Mouse (Mus musculus): Measurements from ENCODE around the gene Etl4. TPM values are rescaled to one million over a fixed set of nuclear protein-coding genes. Genes with fewer than 3 reads are reported as not detected.

Etl4 gene
- polyA plus RNA-seq, 1 experiment: 8.2 TPM

DNA sequence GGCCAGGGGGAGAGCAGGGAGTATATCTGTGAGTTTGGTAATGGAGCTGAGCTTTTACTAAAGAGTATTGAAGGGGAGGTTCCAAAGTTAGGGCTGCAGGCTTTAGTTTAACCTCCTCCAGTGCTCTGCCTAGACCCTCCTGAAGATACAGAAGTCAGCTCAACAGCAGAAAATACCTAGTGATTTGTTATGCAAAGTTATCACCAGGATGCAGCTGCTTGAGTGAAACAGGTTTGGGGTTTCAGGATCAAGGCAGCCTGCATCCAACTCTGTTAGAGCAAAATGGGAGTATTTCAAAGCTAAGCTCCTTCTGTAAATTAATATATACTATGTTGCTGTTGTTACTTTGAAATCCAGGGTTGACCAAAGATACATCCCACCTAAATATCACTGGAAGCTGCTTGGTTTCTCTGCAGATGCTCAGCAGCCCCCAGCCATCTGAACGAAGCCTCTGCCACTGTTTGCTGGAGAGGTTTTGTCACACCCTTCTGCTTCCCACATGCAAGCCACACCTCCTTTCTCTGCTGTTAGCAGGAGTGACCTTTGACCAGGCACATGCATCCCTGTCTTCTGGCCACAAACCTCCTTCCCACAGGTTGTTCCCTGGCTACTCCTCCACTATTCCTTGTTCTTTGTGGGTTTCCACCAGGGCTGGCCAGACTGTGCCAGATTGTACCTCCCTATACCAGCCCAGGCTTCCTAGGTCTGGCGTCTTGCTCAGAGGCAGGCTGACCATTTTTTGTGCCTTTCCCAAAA lies 814.6 kb downstream of the Etl4 start:
- H3K4me3 ChIP-seq (replicated peaks; ENCODE audit: control insufficient read depth, low read depth, low read length): no peak overlapping the region
- 50% methylated on average over 2 of the region's 2 CpGs for WGBS
- H3K27ac ChIP-seq (ENCODE audit: control insufficient read depth, insufficient read depth, low read depth, low read length, poor library complexity): no peak overlapping the region
- TF ChIP-seq POLR2A (IDR thresholded peaks at IDR 0.05; ENCODE audit: borderline replicate concordance, control insufficient read depth, low read depth, low read length): no peak
- no peak for TF ChIP-seq CTCF (IDR thresholded peaks at IDR 0.05; ENCODE audit: control insufficient read depth, insufficient read depth, low read length)
- H3K4me1 ChIP-seq (ENCODE audit: control insufficient read depth, insufficient read depth, low read length): no peaks in the 10 kb centered on the region

- 75% methylated on average over 2 of the region's 2 CpGs for whole genome bisulfite sequencing
- Histone ChIP-seq H3K4me3 (replicated peaks; ENCODE audit: control insufficient read depth, low read depth, low read length) (no peak overlapping the region), H3K27ac (ENCODE audit: control insufficient read depth, insufficient read depth, low read depth, low read length, poor library complexity) (no peak overlapping the region), H3K4me1 (ENCODE audit: control insufficient read depth, insufficient read depth, low read length) (no peaks in the 10 kb centered on the region)
- no peak for TF ChIP-seq POLR2A (IDR thresholded peaks at IDR 0.05; ENCODE audit: borderline replicate concordance, control insufficient read depth, low read depth, low read length)
- TF ChIP-seq CTCF (IDR thresholded peaks at IDR 0.05; ENCODE audit: control insufficient read depth, insufficient read depth, low read length): no peak
Measured at GRCm38 (mm10) chr2:20726974-20727373, 817.4 kb downstream of the Etl4 start.

DNA sequence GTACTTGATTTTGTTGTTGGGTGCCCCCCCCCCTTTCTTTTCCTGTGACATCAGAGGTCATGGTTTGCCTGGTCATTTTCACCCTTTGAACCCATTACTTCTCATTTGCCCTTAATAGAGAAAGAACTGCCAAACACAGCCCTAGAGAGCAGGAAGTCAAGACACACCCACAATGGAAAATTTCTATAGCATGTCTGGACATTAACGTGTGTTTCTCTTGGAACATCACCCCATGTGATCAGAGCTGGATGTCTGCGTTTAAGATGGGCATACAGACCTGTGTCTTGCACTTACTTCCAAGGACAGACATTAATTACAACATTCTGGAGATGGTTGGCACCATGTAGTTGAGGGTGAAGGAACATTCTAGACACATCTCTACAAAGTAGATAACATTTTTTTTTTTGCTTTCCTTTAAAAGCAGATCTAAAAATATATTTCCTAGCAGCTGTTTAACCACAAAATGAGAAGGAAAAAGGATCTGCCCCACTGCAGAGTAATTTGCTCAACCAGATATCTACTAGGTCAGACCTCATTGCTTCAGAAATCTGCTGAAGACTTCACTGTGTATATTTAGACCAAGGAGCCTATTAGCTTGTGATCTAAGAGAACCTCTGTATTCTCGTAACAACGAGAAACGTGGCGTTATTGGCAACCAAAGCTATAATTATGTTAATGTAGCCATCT lies 818.3 kb downstream of the Etl4 start:
- Histone ChIP-seq H3K27ac (ENCODE audit: control insufficient read depth, insufficient read depth, low read depth, low read length, poor library complexity) (no peak overlapping the region), H3K4me3 (replicated peaks; ENCODE audit: control insufficient read depth, low read depth, low read length) (no peak overlapping the region), H3K4me1 (ENCODE audit: control insufficient read depth, insufficient read depth, low read length) (no peaks in the 10 kb centered on the region)
- WGBS: 56% methylated on average over 6 of the region's 6 CpGs
- TF ChIP-seq CTCF (IDR thresholded peaks at IDR 0.05; ENCODE audit: control insufficient read depth, insufficient read depth, low read length) (no peak), POLR2A (IDR thresholded peaks at IDR 0.05; ENCODE audit: borderline replicate concordance, control insufficient read depth, low read depth, low read length) (no peak)

GRCm38 (mm10) chr2:20735444-20735843 lies 825.9 kb downstream of the Etl4 start:
- Histone ChIP-seq H3K27ac (ENCODE audit: control insufficient read depth, insufficient read depth, low read depth, low read length, poor library complexity) (no peak overlapping the region), H3K4me3 (replicated peaks; ENCODE audit: control insufficient read depth, low read depth, low read length) (no peak overlapping the region), H3K4me1 (ENCODE audit: control insufficient read depth, insufficient read depth, low read length) (no peaks in the 10 kb centered on the region)
- 61% methylated on average over 3 of the region's 3 CpGs for WGBS
- TF ChIP-seq POLR2A (IDR thresholded peaks at IDR 0.05; ENCODE audit: borderline replicate concordance, control insufficient read depth, low read depth, low read length) (no peak), CTCF (IDR thresholded peaks at IDR 0.05; ENCODE audit: control insufficient read depth, insufficient read depth, low read length) (no peak)

- WGBS: 79% methylated on average over 7 of the region's 7 CpGs
- H3K4me1 ChIP-seq (ENCODE audit: control insufficient read depth, insufficient read depth, low read length): no peaks in the 10 kb centered on the region
- H3K4me3 ChIP-seq (replicated peaks; ENCODE audit: control insufficient read depth, low read depth, low read length): no peak overlapping the region
- TF ChIP-seq CTCF (IDR thresholded peaks at IDR 0.05; ENCODE audit: control insufficient read depth, insufficient read depth, low read length): no peak
- TF ChIP-seq POLR2A (IDR thresholded peaks at IDR 0.05; ENCODE audit: borderline replicate concordance, control insufficient read depth, low read depth, low read length): no peak
- H3K27ac ChIP-seq (ENCODE audit: control insufficient read depth, insufficient read depth, low read depth, low read length, poor library complexity): no peak overlapping the region
Measured at GRCm38 (mm10) chr2:20736324-20737015, 826.9 kb downstream of the Etl4 start.

GRCm38 (mm10) chr2:20737112-20737808 lies 827.7 kb downstream of the Etl4 start:
- H3K4me1 ChIP-seq (ENCODE audit: control insufficient read depth, insufficient read depth, low read length): no peaks in the 10 kb centered on the region
- no peak overlapping the region for H3K27ac ChIP-seq (ENCODE audit: control insufficient read depth, insufficient read depth, low read depth, low read length, poor library complexity)
- no peak overlapping the region for H3K4me3 ChIP-seq (replicated peaks; ENCODE audit: control insufficient read depth, low read depth, low read length)
- WGBS: 67% methylated on average over 19 of the region's 19 CpGs
- TF ChIP-seq POLR2A (IDR thresholded peaks at IDR 0.05; ENCODE audit: borderline replicate concordance, control insufficient read depth, low read depth, low read length) (no peak), CTCF (IDR thresholded peaks at IDR 0.05; ENCODE audit: control insufficient read depth, insufficient read depth, low read length) (no peak)

GRCm38 (mm10) chr2:20737837-20738236 lies 828.3 kb downstream of the Etl4 start:
- TF ChIP-seq POLR2A (IDR thresholded peaks at IDR 0.05; ENCODE audit: borderline replicate concordance, control insufficient read depth, low read depth, low read length): no peak
- TF ChIP-seq CTCF (IDR thresholded peaks at IDR 0.05; ENCODE audit: control insufficient read depth, insufficient read depth, low read length): no peak

GRCm38 (mm10) chr2:20747723-20748122 lies 838.1 kb downstream of the Etl4 start:
- no peak overlapping the region for H3K4me3 ChIP-seq (replicated peaks; ENCODE audit: control insufficient read depth, low read depth, low read length)
- WGBS: 9% methylated on average over 1 of the region's 1 CpGs
- TF ChIP-seq CTCF (IDR thresholded peaks at IDR 0.05; ENCODE audit: control insufficient read depth, insufficient read depth, low read length): no peak
- no peak for TF ChIP-seq POLR2A (IDR thresholded peaks at IDR 0.05; ENCODE audit: borderline replicate concordance, control insufficient read depth, low read depth, low read length)
- H3K4me1 ChIP-seq (ENCODE audit: control insufficient read depth, insufficient read depth, low read length): no peaks in the 10 kb centered on the region
- no peak overlapping the region for H3K27ac ChIP-seq (ENCODE audit: control insufficient read depth, insufficient read depth, low read depth, low read length, poor library complexity)

More at GRCm38 (mm10) chr2:20737837-20738236, 828.3 kb downstream of the Etl4 start:
- WGBS: 65% methylated on average over 4 of the region's 4 CpGs
- Histone ChIP-seq H3K27ac (ENCODE audit: control insufficient read depth, insufficient read depth, low read depth, low read length, poor library complexity) (no peak overlapping the region), H3K4me1 (ENCODE audit: control insufficient read depth, insufficient read depth, low read length) (no peaks in the 10 kb centered on the region), H3K4me3 (replicated peaks; ENCODE audit: control insufficient read depth, low read depth, low read length) (no peak overlapping the region)

All from bone marrow, adult 2 months (tissue).